Mouse (Mus musculus): ENCODE results near the gene Ccdc34. TPM values are rescaled to one million over a fixed set of nuclear protein-coding genes. Genes with fewer than 3 reads are reported as not detected.

Ccdc34 gene
- total RNA-seq, 1 experiment = 14.5 TPM

GRCm38 (mm10) chr2:110082975-110083374 is 65.4 kb downstream of the Ccdc34 start:
- Histone ChIP-seq H3K36me3 (ENCODE audit: control insufficient read depth, insufficient read depth, low read length, poor library complexity, severe bottlenecking) (no peaks in the 10 kb centered on the region), H3K4me1 (ENCODE audit: control insufficient read depth in 2 of 2, insufficient read depth in 2 of 2, low read length in 2 of 2, poor library complexity in 1 of 2) (no peaks in the 10 kb centered on the region), H3K9me3 (ENCODE audit: control insufficient read depth, insufficient read depth, low read depth, low read length) (no peaks in the 10 kb centered on the region), H3K4me3 (ENCODE audit: insufficient read depth in 1 of 2, low read depth in 1 of 2, low read length in 2 of 2, poor library complexity in 1 of 2, severe bottlenecking in 1 of 2) (no peak overlapping the region), H3K27ac (ENCODE audit: insufficient read depth, low read depth, low read length, poor library complexity, severe bottlenecking) (no peak overlapping the region), H3K9ac (ENCODE audit: insufficient read depth, low read depth, low read length, poor library complexity, severe bottlenecking) (no peak overlapping the region)
- TF ChIP-seq HCFC1 (IDR thresholded peaks at IDR 0.05; ENCODE audit: borderline replicate concordance, insufficient read depth, low read length) (no peak), MAFK (IDR thresholded peaks at IDR 0.05; ENCODE audit: insufficient read depth, low read depth, low read length) (no peak), ZC3H11A (IDR thresholded peaks at IDR 0.05; ENCODE audit: borderline replicate concordance, low read depth, low read length) (no peak), ZNF384 (IDR thresholded peaks at IDR 0.05; ENCODE audit: low read depth, low read length) (no peak), CHD2 (IDR thresholded peaks at IDR 0.05; ENCODE audit: low read depth, low read length) (no peak)
- DNase-seq (ENCODE audit: low read depth, low spot score) = no peak
- in situ Hi-C loops (cut with MboI; ENCODE audit: low sequenced_read_pairs in 2 of 2, unreplicated experiment in 2 of 2) = no loop called here

GRCm38 (mm10) chr2:110085701-110086143 is 68.1 kb downstream of the Ccdc34 start:
- Histone ChIP-seq H3K4me3 (ENCODE audit: insufficient read depth in 1 of 2, low read depth in 1 of 2, low read length in 2 of 2, poor library complexity in 1 of 2, severe bottlenecking in 1 of 2) (no peak overlapping the region), H3K27ac (ENCODE audit: insufficient read depth, low read depth, low read length, poor library complexity, severe bottlenecking) (no peak overlapping the region), H3K9ac (ENCODE audit: insufficient read depth, low read depth, low read length, poor library complexity, severe bottlenecking) (no peak overlapping the region), H3K36me3 (ENCODE audit: control insufficient read depth, insufficient read depth, low read length, poor library complexity, severe bottlenecking) (no peaks in the 10 kb centered on the region), H3K4me1 (ENCODE audit: control insufficient read depth in 2 of 2, insufficient read depth in 2 of 2, low read length in 2 of 2, poor library complexity in 1 of 2) (no peaks in the 10 kb centered on the region), H3K9me3 (ENCODE audit: control insufficient read depth, insufficient read depth, low read depth, low read length) (no peaks in the 10 kb centered on the region)
- in situ Hi-C loops (cut with MboI; ENCODE audit: low sequenced_read_pairs in 2 of 2, unreplicated experiment in 2 of 2) = no loop called here
- no peak for TF ChIP-seq CHD2 (IDR thresholded peaks at IDR 0.05; ENCODE audit: low read depth, low read length)
- TF ChIP-seq ZC3H11A (IDR thresholded peaks at IDR 0.05; ENCODE audit: borderline replicate concordance, low read depth, low read length) = no peak
- TF ChIP-seq HCFC1 (IDR thresholded peaks at IDR 0.05; ENCODE audit: borderline replicate concordance, insufficient read depth, low read length) = no peak
- TF ChIP-seq MAFK (IDR thresholded peaks at IDR 0.05; ENCODE audit: insufficient read depth, low read depth, low read length) = no peak
- TF ChIP-seq ZNF384 (IDR thresholded peaks at IDR 0.05; ENCODE audit: low read depth, low read length) = no peak
- no peak for DNase-seq (ENCODE audit: low read depth, low spot score)

DNA sequence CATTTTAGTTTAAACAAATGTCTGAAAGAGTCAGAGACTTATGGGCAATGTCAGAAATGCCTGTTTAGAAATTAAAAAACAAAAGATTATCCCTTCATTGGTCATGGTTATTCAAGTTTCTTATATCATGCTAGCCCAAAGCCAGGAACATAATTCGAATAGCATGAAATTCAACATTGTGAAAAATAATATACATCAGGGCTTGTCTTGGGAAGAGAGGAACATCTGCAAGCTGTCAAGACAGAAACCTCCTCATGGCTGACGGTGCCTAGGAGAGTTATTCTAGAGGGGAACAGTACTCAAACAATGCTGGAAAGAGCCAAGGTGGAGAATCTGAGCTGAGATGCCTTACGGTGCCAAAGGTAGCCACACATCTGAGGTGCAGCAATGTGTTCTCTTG is 96.5 kb downstream of the Ccdc34 start:
- no peak overlapping the region for H3K4me3 ChIP-seq (ENCODE audit: insufficient read depth in 1 of 2, low read depth in 1 of 2, low read length in 2 of 2, poor library complexity in 1 of 2, severe bottlenecking in 1 of 2)
- H3K36me3 ChIP-seq (ENCODE audit: control insufficient read depth, insufficient read depth, low read length, poor library complexity, severe bottlenecking) = no peaks in the 10 kb centered on the region
- H3K9me3 ChIP-seq (ENCODE audit: control insufficient read depth, insufficient read depth, low read depth, low read length) = no peaks in the 10 kb centered on the region
- no peaks in the 10 kb centered on the region for H3K4me1 ChIP-seq (ENCODE audit: control insufficient read depth in 2 of 2, insufficient read depth in 2 of 2, low read length in 2 of 2, poor library complexity in 1 of 2)
- TF ChIP-seq HCFC1 (IDR thresholded peaks at IDR 0.05; ENCODE audit: borderline replicate concordance, insufficient read depth, low read length) = no peak
- no peak for TF ChIP-seq MAFK (IDR thresholded peaks at IDR 0.05; ENCODE audit: insufficient read depth, low read depth, low read length)
- no peak for TF ChIP-seq ZC3H11A (IDR thresholded peaks at IDR 0.05; ENCODE audit: borderline replicate concordance, low read depth, low read length)
- TF ChIP-seq CHD2 (IDR thresholded peaks at IDR 0.05; ENCODE audit: low read depth, low read length) = no peak
- no peak for TF ChIP-seq ZNF384 (IDR thresholded peaks at IDR 0.05; ENCODE audit: low read depth, low read length)
- in situ Hi-C loops (cut with MboI; ENCODE audit: low sequenced_read_pairs in 2 of 2, unreplicated experiment in 2 of 2) = no loop called here
- no peak overlapping the region for H3K9ac ChIP-seq (ENCODE audit: insufficient read depth, low read depth, low read length, poor library complexity, severe bottlenecking)
- DNase-seq (ENCODE audit: low read depth, low spot score) = no peak
- H3K27ac ChIP-seq (ENCODE audit: insufficient read depth, low read depth, low read length, poor library complexity, severe bottlenecking) = no peak overlapping the region

GRCm38 (mm10) chr2:110129396-110129795 is 111.8 kb downstream of the Ccdc34 start:
- TF ChIP-seq ZC3H11A (IDR thresholded peaks at IDR 0.05; ENCODE audit: borderline replicate concordance, low read depth, low read length) (no peak), ZNF384 (IDR thresholded peaks at IDR 0.05; ENCODE audit: low read depth, low read length) (no peak), MAFK (IDR thresholded peaks at IDR 0.05; ENCODE audit: insufficient read depth, low read depth, low read length) (no peak), HCFC1 (IDR thresholded peaks at IDR 0.05; ENCODE audit: borderline replicate concordance, insufficient read depth, low read length) (no peak), CHD2 (IDR thresholded peaks at IDR 0.05; ENCODE audit: low read depth, low read length) (no peak)
- Histone ChIP-seq H3K27ac (ENCODE audit: insufficient read depth, low read depth, low read length, poor library complexity, severe bottlenecking) (no peak overlapping the region), H3K9me3 (ENCODE audit: control insufficient read depth, insufficient read depth, low read depth, low read length) (no peaks in the 10 kb centered on the region), H3K9ac (ENCODE audit: insufficient read depth, low read depth, low read length, poor library complexity, severe bottlenecking) (no peak overlapping the region), H3K4me1 (ENCODE audit: control insufficient read depth in 2 of 2, insufficient read depth in 2 of 2, low read length in 2 of 2, poor library complexity in 1 of 2) (no peaks in the 10 kb centered on the region), H3K4me3 (ENCODE audit: insufficient read depth in 1 of 2, low read depth in 1 of 2, low read length in 2 of 2, poor library complexity in 1 of 2, severe bottlenecking in 1 of 2) (no peak overlapping the region), H3K36me3 (ENCODE audit: control insufficient read depth, insufficient read depth, low read length, poor library complexity, severe bottlenecking) (no peaks in the 10 kb centered on the region)
- in situ Hi-C loops (cut with MboI; ENCODE audit: low sequenced_read_pairs in 2 of 2, unreplicated experiment in 2 of 2) = no loop called here
- DNase-seq (ENCODE audit: low read depth, low spot score) = no peak

- Histone ChIP-seq H3K9me3 (ENCODE audit: control insufficient read depth, insufficient read depth, low read depth, low read length) (no peaks in the 10 kb centered on the region), H3K36me3 (ENCODE audit: control insufficient read depth, insufficient read depth, low read length, poor library complexity, severe bottlenecking) (no peaks in the 10 kb centered on the region), H3K9ac (ENCODE audit: insufficient read depth, low read depth, low read length, poor library complexity, severe bottlenecking) (no peak overlapping the region), H3K27ac (ENCODE audit: insufficient read depth, low read depth, low read length, poor library complexity, severe bottlenecking) (no peak overlapping the region), H3K4me1 (ENCODE audit: control insufficient read depth in 2 of 2, insufficient read depth in 2 of 2, low read length in 2 of 2, poor library complexity in 1 of 2) (no peaks in the 10 kb centered on the region), H3K4me3 (ENCODE audit: insufficient read depth in 1 of 2, low read depth in 1 of 2, low read length in 2 of 2, poor library complexity in 1 of 2, severe bottlenecking in 1 of 2) (no peak overlapping the region)
- TF ChIP-seq ZC3H11A (IDR thresholded peaks at IDR 0.05; ENCODE audit: borderline replicate concordance, low read depth, low read length) (no peak), CHD2 (IDR thresholded peaks at IDR 0.05; ENCODE audit: low read depth, low read length) (no peak), ZNF384 (IDR thresholded peaks at IDR 0.05; ENCODE audit: low read depth, low read length) (no peak), MAFK (IDR thresholded peaks at IDR 0.05; ENCODE audit: insufficient read depth, low read depth, low read length) (no peak), HCFC1 (IDR thresholded peaks at IDR 0.05; ENCODE audit: borderline replicate concordance, insufficient read depth, low read length) (no peak)
- in situ Hi-C loops (cut with MboI; ENCODE audit: low sequenced_read_pairs in 2 of 2, unreplicated experiment in 2 of 2) = no loop called here
- no peak for DNase-seq (ENCODE audit: low read depth, low spot score)
These were observed 114.0 kb downstream of the Ccdc34 start for GRCm38 (mm10) chr2:110131573-110131972.
